Mouse (Mus musculus) liver (tissue): Measurements from ENCODE around the gene Chsy1.

Experiments used
- DNase-seq: peaks from one replicate; pipeline ENCODE4 v3.0.0-alpha.2; 2020; ENCODE audit warnings: mixed read lengths

The Chsy1 gene

GRCm38 (mm10) chr7:66108961-66109854 lies at the start of gene Chsy1:
Gene Chsy1 (plus strand): TSS chr7:66109515.
- DNase-seq: peak; percentile 87

- DNase-seq: peak; percentile 88
Observed at GRCm38 (mm10) chr7:66060066-66060956, 49.0 kb upstream of the Chsy1 start.

- no peak for DNase-seq
Observed at GRCm38 (mm10) chr7:66061057-66061456, 48.3 kb upstream of the Chsy1 start.

GRCm38 (mm10) chr7:66076411-66076810 lies 32.9 kb upstream of the Chsy1 start:
- no peak for DNase-seq

- DNase-seq: peak; percentile 96
Observed at GRCm38 (mm10) chr7:66079364-66080230, 29.7 kb upstream of the Chsy1 start, which contains the start of gene Selenos. Gene Selenos (plus strand): TSS chr7:66079649.

GRCm38 (mm10) chr7:66080231-66080613 lies 29.1 kb upstream of the Chsy1 start:
- no peak for DNase-seq

- no peak for DNase-seq
Observed at GRCm38 (mm10) chr7:66083757-66084156, 25.6 kb upstream of the Chsy1 start.

GRCm38 (mm10) chr7:66084546-66084945 lies 24.8 kb upstream of the Chsy1 start:
- no peak for DNase-seq

GRCm38 (mm10) chr7:66087652-66088051 lies 21.7 kb upstream of the Chsy1 start:
- no peak for DNase-seq

- no peak for DNase-seq
Observed at GRCm38 (mm10) chr7:66088077-66088476, 21.2 kb upstream of the Chsy1 start.

- no peak for DNase-seq
Observed at GRCm38 (mm10) chr7:66090676-66091190, 18.6 kb upstream of the Chsy1 start.

- DNase-seq: no peak
Observed at GRCm38 (mm10) chr7:66091553-66091952, 17.8 kb upstream of the Chsy1 start.

- DNase-seq: no peak
Observed at GRCm38 (mm10) chr7:66092656-66093055, 16.7 kb upstream of the Chsy1 start.

- no peak for DNase-seq
Observed at GRCm38 (mm10) chr7:66094141-66094540, 15.2 kb upstream of the Chsy1 start.

- no peak for DNase-seq
Observed at GRCm38 (mm10) chr7:66098803-66099202, 10.5 kb upstream of the Chsy1 start.

- no peak for DNase-seq
Observed at GRCm38 (mm10) chr7:66101866-66102265, 7.4 kb upstream of the Chsy1 start.

- DNase-seq: no peak
Observed at GRCm38 (mm10) chr7:66104531-66104930, 4.8 kb upstream of the Chsy1 start.

- no peak for DNase-seq
Observed at GRCm38 (mm10) chr7:66105771-66106170, 3.5 kb upstream of the Chsy1 start.

GRCm38 (mm10) chr7:66106581-66107056 lies 2.7 kb upstream of the Chsy1 start:
- no peak for DNase-seq

- DNase-seq: no peak
Observed at GRCm38 (mm10) chr7:66107206-66107605, 2.1 kb upstream of the Chsy1 start.

GRCm38 (mm10) chr7:66107930-66108329 lies 1.4 kb upstream of the Chsy1 start:
- peak; percentile 43 for DNase-seq
